Mouse (Mus musculus) common myeloid progenitor, adult 5-6 weeks (primary cell): ENCODE measurements around the gene Klf15. TPM values are rescaled to one million over a fixed set of nuclear protein-coding genes. Genes with fewer than 3 reads are reported as not detected.

Experiments
- ATAC-seq: replicated peaks from 2 replicates; pipeline ENCODE4 v1.8.0; 2016; ENCODE audit warnings: low read depth, mild to moderate bottlenecking, moderate TSS enrichment, inconsistent platforms; ENCODE audit not compliant: poor library complexity, severe bottlenecking
- total RNA-seq: library from RNA; stranded (forward); fragments of 200-1000, 187-1606 nt; gene quantifications from 2 replicates; pipeline ENCODE4 v1.2.3, GENCODE M21; 2017

Gene Klf15
- total RNA-seq, 1 experiment from 2014 or later, result not detected

DNA sequence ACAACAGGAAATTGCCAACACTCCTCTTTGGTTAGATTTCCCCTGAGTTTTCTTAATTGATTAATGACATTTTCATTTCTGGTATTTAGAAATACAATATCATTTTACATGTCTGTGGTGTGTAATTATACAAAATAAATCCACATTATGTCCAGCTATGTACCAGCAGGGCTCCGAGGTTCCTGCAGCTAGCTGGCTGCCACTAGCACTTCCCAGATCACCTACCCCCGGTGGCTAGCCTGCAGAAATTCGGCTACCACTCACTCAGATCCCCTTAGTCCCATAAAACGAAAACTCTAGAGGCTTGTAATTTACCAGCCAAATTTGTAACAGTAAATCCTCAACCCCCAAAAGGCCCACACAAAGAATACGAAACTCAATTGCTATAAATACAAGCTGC is 57.0 kb downstream of the Klf15 start:
- ATAC-seq, result no peak

Other genes starting within 250 kb of the Klf15 start
- gene Vmn1r53, start 238.1 kb upstream of the Klf15 start, total RNA-seq, result not detected in 2 replicates
- not detected in 2 replicates for gene Vmn1r54, start 216.3 kb upstream of the Klf15 start, total RNA-seq
- gene BC048671, start 161.4 kb upstream of the Klf15 start, total RNA-seq, result not detected in 2 replicates
- gene Chst13, start 137.4 kb upstream of the Klf15 start, total RNA-seq, result 0.29 TPM in 1 of 2 replicates, not detected in the other
- gene Uroc1, start 129.3 kb upstream of the Klf15 start, total RNA-seq, result not detected in 2 replicates
- gene Zxdc, start 93.1 kb upstream of the Klf15 start, total RNA-seq, result 11.6 and 15.8 TPM in 2 replicates
- not detected in 2 replicates for gene Cfap100, start 33.8 kb upstream of the Klf15 start, total RNA-seq
- 3.5 and 3.7 TPM in 2 replicates for gene Aldh1l1, start 23.9 kb downstream of the Klf15 start, total RNA-seq
- 4.1 and 6.6 TPM in 2 replicates for gene Slc41a3, start 142.1 kb downstream of the Klf15 start, total RNA-seq